ENCODE assay signal across 20 mouse cellular contexts in genomic region chr14:12069707-12070106, GRCm38 (mm10).
DNase-seq lines count a peak whose midpoint lies in the region; ATAC-seq lines count a peak whose summit lies in the region.
"Had no signal": no experiment of that assay in that cellular context is flagged by ENCODE, and none has a peak within 500 bp of the region (broad histone marks: within the 10 kb centered on the region; RNA-seq: fewer than 3 reads in every experiment).

No protein-coding gene starts in this region.

- H3K27ac ChIP-seq in heart, embryonic 10.5 days = no peak overlapping the region
- H3K27ac ChIP-seq: embryonic facial prominence, embryonic 13.5 days; embryonic facial prominence, embryonic 15.5 days; forebrain, embryonic 10.5 days had no signal

- ATAC-seq in frontal cortex, adult (ENCODE audit: low TSS enrichment) = peak; percentile 68
- ATAC-seq: forebrain, embryonic 14.5 days; forebrain, embryonic 16.5 days had no signal

- no peaks in the 10 kb centered on the region for H3K36me3 ChIP-seq in heart, embryonic 10.5 days
- H3K36me3 ChIP-seq: embryonic facial prominence, embryonic 13.5 days; embryonic facial prominence, embryonic 15.5 days; forebrain, embryonic 10.5 days had no signal

- no peaks in the 10 kb centered on the region for H3K27me3 ChIP-seq in heart, embryonic 10.5 days (ENCODE audit: insufficient read depth, poor library complexity, severe bottlenecking)
- H3K27me3 ChIP-seq: embryonic facial prominence, embryonic 13.5 days; embryonic facial prominence, embryonic 15.5 days had no signal

- intact Hi-C loops in heart, postnatal 36 days (cut with DNase I) = no loop called here

- 92% methylated on average over 12 of the region's 12 CpGs for WGBS in heart, embryonic 10.5 days

- no peaks in the 10 kb centered on the region for H3K9me3 ChIP-seq in heart, embryonic 10.5 days
- H3K9me3 ChIP-seq: embryonic facial prominence, embryonic 13.5 days; embryonic facial prominence, embryonic 15.5 days; forebrain, embryonic 10.5 days had no signal

- DNase-seq in frontal cortex, postnatal 10 days (ENCODE audit: low spot score in 2 of 2) = no peak
- peak; percentile 35 for DNase-seq in heart, embryonic 10.5 days (ENCODE audit: low spot score)
- DNase-seq in heart, postnatal 36 days = no peak
- DNase-seq: adrenal gland, adult 2 months; adrenal gland, postnatal 10 days; adrenal gland, postnatal 25 days; cerebellum, adult 11 months; cerebellum, adult 18-20 months; cerebellum, adult 8-10 months; cerebellum, adult 9-11 months; cerebellum, postnatal 14 days; cerebellum, postnatal 36 days; embryo, embryonic 11 days had no signal

- H3K4me1 ChIP-seq in heart, embryonic 10.5 days = 0 out of 2 replicates have a peak, but pooled peaks cover 4% of the 10 kb centered on the region

- H3K4me3 ChIP-seq in heart, embryonic 10.5 days = no peak overlapping the region
- H3K4me3 ChIP-seq: embryonic facial prominence, embryonic 13.5 days; embryonic facial prominence, embryonic 15.5 days; erythroblast, embryonic 14.5 days; forebrain, embryonic 10.5 days had no signal
